8 mouse cellular contexts compared by ENCODE assay signal in genomic region chr2:131262680-131263670, GRCm38 (mm10). TPM values are rescaled to one million over a fixed set of nuclear protein-coding genes. Genes with fewer than 3 reads are reported as not detected.
DNase-seq lines count a peak whose midpoint lies in the region; ATAC-seq lines count a peak whose summit lies in the region.

No protein-coding gene starts in this region.

- H3K4me2 ChIP-seq in kidney, embryonic 15.5 days, result peak overlapping the region; percentile 78
- H3K4me2 ChIP-seq in intestine, embryonic 15.5 days (replicated peaks), result peak overlapping the region; percentile 70

- no peaks in the 10 kb centered on the region for H3K27me3 ChIP-seq in kidney, embryonic 15.5 days
- no peaks in the 10 kb centered on the region for H3K27me3 ChIP-seq in intestine, embryonic 15.5 days (replicated peaks)

- peaks cover 35% of the 10 kb centered on the region for H3K4me1 ChIP-seq in kidney, embryonic 15.5 days
- peaks cover 18% of the 10 kb centered on the region for H3K4me1 ChIP-seq in intestine, embryonic 15.5 days (replicated peaks)

- peak overlapping the region; percentile 80 for H3K4me3 ChIP-seq in kidney, embryonic 15.5 days (replicated peaks)
- H3K4me3 ChIP-seq in intestine, embryonic 15.5 days (replicated peaks), result peak overlapping the region; percentile 80

- no peaks in the 10 kb centered on the region for H3K9me3 ChIP-seq in kidney, embryonic 15.5 days (replicated peaks)
- no peaks in the 10 kb centered on the region for H3K9me3 ChIP-seq in intestine, embryonic 15.5 days

- H3K36me3 ChIP-seq in kidney, embryonic 15.5 days, result no peaks in the 10 kb centered on the region
- no peaks in the 10 kb centered on the region for H3K36me3 ChIP-seq in intestine, embryonic 15.5 days

- H3K27ac ChIP-seq in kidney, embryonic 15.5 days, result peak overlapping the region; percentile 99
- peak overlapping the region; percentile 100 for H3K27ac ChIP-seq in intestine, embryonic 15.5 days

- peak; percentile 84 for ATAC-seq in kidney, embryonic 15.5 days (replicated peaks; ENCODE audit: low FRiP score)
- ATAC-seq in erythroid progenitor cell, adult 5-6 weeks (replicated peaks; ENCODE audit: low FRiP score, poor library complexity, severe bottlenecking), result 0 out of 2 replicates have a peak, but pooled peaks have one; percentile 26
- peak; percentile 85 for ATAC-seq in intestine, embryonic 15.5 days
- ATAC-seq in monocyte, adult 5-6 weeks (replicated peaks; ENCODE audit: insufficient number of reproducible peaks, low FRiP score, low TSS enrichment, poor library complexity, severe bottlenecking), result no peak

- no peak for DNase-seq in kidney, postnatal 10 days
- peak; percentile 79 for DNase-seq in MN1 (ENCODE audit: low spot score)
- peak; percentile 59 for DNase-seq in mesoderm, embryonic 11.5 days (ENCODE audit: low read depth, low spot score)
- peak; percentile 27 for DNase-seq in thymus, postnatal 4 days

- WGBS in kidney, embryonic 15.5 days, result 1% methylated on average over 52 of the region's 59 CpGs
- under 1% methylated on average over 53 of the region's 59 CpGs for WGBS in intestine, embryonic 15.5 days

- H3K9ac ChIP-seq in kidney, embryonic 15.5 days, result peak overlapping the region; percentile 96
- peak overlapping the region; percentile 94 for H3K9ac ChIP-seq in intestine, embryonic 15.5 days

RNA-seq across cellular contexts. Expression of gene Pank2, which starts 0.7 kb away (rescaled TPM):
- 38.3 and 39.0 TPM in 2 replicates for polyA plus RNA-seq in kidney, embryonic 15.5 days (2015; fragmentation: Nextera tagmentation; extraction: Ambion mirVana)
- 40.0 and 69.2 TPM in 2 replicates for total RNA-seq in erythroid progenitor cell, adult 5-6 weeks (2015; ENCODE audit: low replicate concordance)
- 37.8 and 65.5 TPM in 2 replicates for total RNA-seq in erythroid progenitor cell, adult 5-6 weeks (2017; ENCODE audit: low replicate concordance)
- 28.0 and 35.4 TPM in 2 replicates for polyA plus RNA-seq in intestine, embryonic 15.5 days (2015; fragmentation: Nextera tagmentation; extraction: Ambion mirVana)
- total RNA-seq in monocyte, adult 5-6 weeks (2017), result 38.1 to 53.4 TPM (median 45.9 TPM) in 3 replicates

RNA-seq across cellular contexts. Expression of gene Mavs, which starts 29.1 kb away (rescaled TPM):
- polyA plus RNA-seq in kidney, embryonic 15.5 days (2015; fragmentation: Nextera tagmentation; extraction: Ambion mirVana), result 27.8 and 30.2 TPM in 2 replicates
- 27.0 and 33.1 TPM in 2 replicates for total RNA-seq in erythroid progenitor cell, adult 5-6 weeks (2015; ENCODE audit: low replicate concordance)
- 12.3 and 16.3 TPM in 2 replicates for total RNA-seq in erythroid progenitor cell, adult 5-6 weeks (2017; ENCODE audit: low replicate concordance)
- 22.1 and 25.7 TPM in 2 replicates for polyA plus RNA-seq in intestine, embryonic 15.5 days (2015; fragmentation: Nextera tagmentation; extraction: Ambion mirVana)
- 8.0 to 16.9 TPM (median 9.0 TPM) in 3 replicates for total RNA-seq in monocyte, adult 5-6 weeks (2017)

RNA-seq across cellular contexts. Expression of gene Ap5s1, which starts 56.1 kb away (rescaled TPM):
- polyA plus RNA-seq in kidney, embryonic 15.5 days (2015; fragmentation: Nextera tagmentation; extraction: Ambion mirVana), result 25.6 TPM in 2 replicates
- 10.8 and 11.3 TPM in 2 replicates for total RNA-seq in erythroid progenitor cell, adult 5-6 weeks (2015; ENCODE audit: low replicate concordance)
- total RNA-seq in erythroid progenitor cell, adult 5-6 weeks (2017; ENCODE audit: low replicate concordance), result 10.9 and 11.4 TPM in 2 replicates
- 22.0 and 26.1 TPM in 2 replicates for polyA plus RNA-seq in intestine, embryonic 15.5 days (2015; fragmentation: Nextera tagmentation; extraction: Ambion mirVana)
- 3.0 to 15.2 TPM (median 13.2 TPM) in 3 replicates for total RNA-seq in monocyte, adult 5-6 weeks (2017)
